Mouse (Mus musculus) left cerebral cortex, adult 8-10 months (tissue): Measurements from ENCODE around the gene C1qtnf12. TPM values are rescaled to one million over a fixed set of nuclear protein-coding genes. Genes with fewer than 3 reads are reported as not detected.

Source experiments
- DNase-seq, 2 experiments: peaks; one replicate each; pipeline ENCODE4 v3.0.0; 2022; ENCODE audit warnings: low spot score in 2 of 2
- total RNA-seq, 4 experiments: library from RNA; stranded (reverse); gene quantifications; 2 replicates each; pipeline ENCODE4 v1.2.4; 2022

Gene C1qtnf12
- 10 to 100 TPM; 16.0 to 26.1 (median 23.8) TPM for total RNA-seq

DNA sequence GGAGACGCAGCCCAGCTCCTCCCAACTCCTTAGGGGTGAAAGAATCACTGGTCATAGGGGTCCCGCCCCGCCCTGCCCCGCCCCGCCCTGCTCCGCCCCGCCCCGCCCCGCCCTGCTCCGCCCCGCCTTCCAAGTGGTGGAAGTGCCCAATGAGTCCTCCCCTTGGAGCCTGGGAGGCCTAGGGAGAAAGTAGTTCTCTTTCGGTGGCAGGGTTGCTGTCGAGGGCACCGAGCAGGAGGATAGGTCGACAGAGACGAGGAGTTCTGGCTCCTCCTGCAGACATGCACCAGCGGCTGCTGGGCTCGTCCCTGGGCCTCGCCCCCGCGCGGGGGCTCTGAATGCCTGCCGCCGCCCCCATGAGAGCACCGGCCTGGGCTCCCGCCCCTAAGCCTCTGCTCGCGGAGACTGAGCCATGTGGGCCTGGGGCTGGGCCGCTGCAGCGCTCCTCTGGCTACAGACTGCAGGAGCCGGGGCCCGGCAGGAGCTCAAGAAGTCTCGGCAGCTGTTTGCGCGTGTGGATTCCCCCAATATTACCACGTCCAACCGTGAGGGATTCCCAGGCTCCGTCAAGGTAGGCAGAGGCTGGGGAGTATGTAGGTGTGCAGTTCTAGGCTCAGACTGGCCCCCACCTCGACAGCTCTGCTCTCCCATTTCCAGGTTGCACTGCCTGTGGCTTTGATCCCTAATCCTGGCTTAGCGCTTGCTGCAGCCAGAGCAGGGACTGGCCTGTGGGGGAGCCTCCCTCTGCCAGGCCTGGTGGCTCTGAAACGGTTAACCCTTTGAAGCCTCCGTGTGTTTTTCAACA, at the start of gene C1qtnf12:
Gene C1qtnf12, plus strand, starts transcription at position 152 of the 805 bp plus-strand sequence.
- no peak for DNase-seq

DNA sequence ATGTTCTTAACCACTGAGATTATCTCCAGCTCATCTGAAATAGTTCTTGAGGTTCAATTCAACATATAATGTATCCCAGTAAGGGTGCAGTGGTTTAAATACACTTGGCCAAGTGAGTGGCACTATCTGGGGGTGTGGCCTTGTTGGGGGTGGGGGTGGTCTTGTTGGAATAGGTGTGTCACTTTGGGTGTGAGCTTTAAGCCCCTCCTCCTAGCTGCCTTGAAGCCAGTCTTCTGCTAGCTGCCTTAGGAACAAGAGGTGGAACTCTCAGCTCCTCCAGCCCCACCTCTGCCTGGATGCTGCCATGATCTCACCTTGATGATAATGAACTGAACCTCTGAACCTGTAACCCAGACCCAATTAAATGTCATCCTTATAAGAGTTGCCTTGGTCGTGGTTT, 30.1 kb upstream of the C1qtnf12 start:
- DNase-seq = no peak

DNA sequence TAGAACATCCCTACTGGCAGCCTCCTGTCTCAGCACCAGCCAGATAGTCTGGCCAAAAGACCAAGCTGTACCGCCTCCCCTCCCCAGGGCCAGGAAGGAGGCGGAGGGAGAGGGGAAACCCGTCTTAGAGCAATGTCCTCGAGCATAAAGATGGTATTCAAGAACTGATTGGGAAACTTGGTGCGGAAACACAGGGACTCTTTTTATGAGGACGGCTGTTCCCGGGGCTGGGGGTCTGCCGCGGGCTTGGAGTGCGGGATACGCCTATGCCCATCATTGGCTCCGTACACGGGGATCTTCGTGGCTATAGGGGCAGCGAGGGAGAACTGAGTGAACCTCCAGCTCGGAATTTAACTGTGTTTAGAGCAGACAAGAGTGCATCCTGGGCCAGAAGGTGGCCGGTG, 19.1 kb upstream of the C1qtnf12 start:
- peak; percentile 27 to 43 for DNase-seq

- peak; percentile 91 to 98 for DNase-seq
These were observed 18.4 kb upstream of the C1qtnf12 start, which contains the start of gene Ube2j2 for GRCm38 (mm10) chr4:155943534-155944249. Gene Ube2j2, plus strand, starts transcription at chr4:155943831.

DNA sequence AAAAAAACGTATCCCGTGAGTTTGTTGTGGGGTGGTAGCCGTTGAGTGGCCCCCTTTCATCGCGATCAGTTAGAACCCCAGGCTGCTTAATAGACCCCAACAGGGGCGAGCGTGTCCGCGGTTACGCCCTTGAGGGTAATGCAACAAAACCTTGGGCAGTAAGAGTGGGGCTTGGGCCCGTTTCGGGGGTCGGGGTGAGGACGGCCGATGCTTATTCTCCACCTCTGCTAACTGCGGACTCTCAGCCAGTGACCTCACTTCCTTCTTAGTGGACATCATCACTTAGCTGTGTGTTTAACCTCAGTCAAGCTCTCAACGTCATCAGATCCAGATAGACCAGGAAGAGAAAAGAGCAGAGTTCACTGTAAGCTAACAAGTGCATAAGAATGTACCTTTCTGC, 17.8 kb upstream of the C1qtnf12 start:
- DNase-seq = no peak

DNA sequence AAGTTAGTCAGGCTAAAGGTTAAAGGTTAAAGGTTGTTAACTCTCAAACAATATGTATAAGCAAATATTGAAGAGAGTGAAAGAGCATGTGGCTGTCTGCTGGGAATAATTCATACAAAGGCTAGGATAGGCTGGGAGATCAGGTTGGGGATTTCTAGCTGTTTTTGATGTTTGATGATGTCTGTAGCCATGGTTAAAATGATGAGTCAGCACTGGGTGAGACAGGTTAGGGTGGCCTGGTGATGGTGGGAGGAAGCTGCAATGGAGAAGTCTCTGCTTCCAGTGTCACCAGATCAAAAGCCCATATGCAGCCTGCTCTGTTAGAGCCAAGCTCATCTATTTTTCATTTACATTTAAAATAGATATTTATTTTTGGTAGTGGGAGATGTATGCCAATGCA, 15.0 kb upstream of the C1qtnf12 start:
- no peak for DNase-seq

GRCm38 (mm10) chr4:155955491-155955890, 6.6 kb upstream of the C1qtnf12 start:
- DNase-seq = no peak

DNA sequence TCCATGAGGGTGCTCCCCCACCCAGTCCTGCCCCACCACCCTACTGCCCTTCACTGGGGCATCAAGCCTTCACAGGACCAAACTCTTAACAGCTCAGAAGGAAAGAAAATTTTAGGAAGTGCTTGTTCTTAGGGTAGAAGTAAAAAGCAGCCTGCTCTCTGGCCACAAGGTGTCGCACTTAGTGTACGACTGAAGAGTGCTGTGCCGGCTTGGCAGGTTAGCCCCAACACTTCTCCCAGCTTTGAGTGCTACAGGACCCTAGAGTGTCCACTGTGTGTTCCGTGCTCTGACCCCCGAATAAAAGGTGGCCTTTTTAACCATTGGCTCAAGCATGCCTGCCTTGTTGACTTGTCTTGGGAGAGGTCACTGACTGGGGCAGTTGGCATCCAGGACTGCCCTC, 2.8 kb upstream of the C1qtnf12 start:
- DNase-seq = peak in 1 of 2 experiments; percentile 31

GRCm38 (mm10) chr4:155963106-155963505, 988 bp downstream of the C1qtnf12 start:
- DNase-seq = no peak

GRCm38 (mm10) chr4:155964396-155964795, 2.3 kb downstream of the C1qtnf12 start:
- DNase-seq = no peak

GRCm38 (mm10) chr4:155969043-155969653, 7.0 kb downstream of the C1qtnf12 start:
- no peak for DNase-seq

DNA sequence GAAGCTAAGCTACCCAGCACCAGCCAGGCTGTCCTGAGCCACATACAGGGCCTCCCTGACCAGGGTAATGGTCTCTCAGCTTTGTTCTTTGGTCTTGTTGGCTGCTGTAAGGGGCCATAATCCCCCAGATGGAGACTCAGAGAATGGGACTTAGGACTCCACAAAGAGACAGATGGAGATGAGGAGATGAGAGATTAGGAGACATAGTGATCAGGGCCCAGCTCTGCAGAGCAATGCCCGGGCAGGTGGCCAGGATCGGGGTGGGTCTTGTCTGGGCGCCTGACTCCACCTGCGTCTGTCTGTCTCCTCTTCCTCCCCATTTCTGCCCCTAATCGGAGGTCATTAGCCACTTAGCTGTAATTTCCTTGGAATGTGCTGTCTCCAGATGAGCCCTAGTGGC, 8.2 kb downstream of the C1qtnf12 start:
- DNase-seq = no peak

DNA sequence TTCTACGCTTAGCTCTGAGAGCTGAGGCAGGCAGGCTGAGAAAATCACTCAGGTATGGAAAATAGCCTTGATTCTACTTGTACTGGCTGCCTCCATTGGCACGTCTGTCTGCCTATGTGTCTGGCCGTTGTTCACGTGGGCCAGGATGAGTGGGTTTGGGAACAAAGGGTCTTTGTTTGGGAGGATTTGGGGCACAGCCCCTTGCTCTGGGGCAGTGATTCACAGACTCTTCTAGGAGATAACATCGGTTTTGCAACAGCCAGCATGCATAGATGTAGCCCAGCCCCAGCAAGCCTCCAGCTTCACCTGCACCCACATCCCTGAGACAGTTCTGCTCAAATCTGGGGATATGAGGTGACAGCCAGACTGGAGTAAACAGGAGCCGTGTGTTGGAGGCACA, 10.5 kb downstream of the C1qtnf12 start:
- DNase-seq = no peak

DNA sequence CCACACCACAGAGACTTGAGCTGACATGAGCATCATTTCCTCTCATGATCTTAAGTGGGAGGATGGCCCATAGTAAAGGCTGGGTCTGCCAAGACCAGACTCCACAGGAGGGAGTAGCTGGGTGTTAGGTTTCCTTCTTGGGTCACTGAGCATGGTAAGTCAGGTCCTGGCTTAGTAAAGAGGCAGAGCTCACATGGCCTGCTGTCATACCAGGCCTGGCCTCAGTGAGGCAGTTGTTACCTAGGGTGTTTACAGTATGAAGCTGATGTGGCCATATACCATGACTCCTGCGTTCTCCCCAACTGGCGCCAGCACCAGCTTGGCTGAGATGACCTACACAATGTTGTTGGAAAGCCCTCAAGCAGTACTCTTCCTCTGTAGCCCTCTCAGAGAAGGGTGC, 11.1 kb downstream of the C1qtnf12 start:
- no peak for DNase-seq

DNA sequence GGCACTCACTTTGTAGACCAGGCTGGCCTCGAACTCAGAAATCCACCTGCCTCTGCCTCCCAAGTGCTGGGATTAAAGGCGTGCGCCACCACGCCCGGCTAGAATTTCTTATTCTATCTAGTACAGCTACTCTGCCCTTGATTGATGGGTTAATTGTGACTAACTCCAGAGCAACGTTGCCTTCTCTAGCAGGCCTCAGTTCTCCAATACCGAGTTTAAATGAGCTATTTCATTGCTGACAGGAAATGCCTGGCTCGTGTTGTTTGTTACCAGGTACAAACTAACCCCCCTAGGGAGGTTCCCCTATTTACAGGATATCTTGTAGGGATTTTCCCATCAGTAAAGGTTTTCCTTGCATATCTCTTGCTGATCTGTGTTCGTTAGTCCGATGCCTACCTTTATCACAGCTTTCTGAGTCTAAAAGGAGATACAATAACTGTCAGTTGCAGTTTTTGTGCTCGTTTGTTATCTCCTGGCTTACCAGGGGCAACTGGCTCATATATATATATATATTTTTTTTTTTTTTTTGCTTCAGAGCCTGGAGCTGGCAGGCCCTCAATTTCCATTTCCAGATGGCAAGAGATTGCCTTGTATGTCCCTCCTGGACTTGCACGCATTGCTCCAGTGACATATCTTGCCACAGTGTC, 19.4 kb downstream of the C1qtnf12 start:
- no peak for DNase-seq

DNA sequence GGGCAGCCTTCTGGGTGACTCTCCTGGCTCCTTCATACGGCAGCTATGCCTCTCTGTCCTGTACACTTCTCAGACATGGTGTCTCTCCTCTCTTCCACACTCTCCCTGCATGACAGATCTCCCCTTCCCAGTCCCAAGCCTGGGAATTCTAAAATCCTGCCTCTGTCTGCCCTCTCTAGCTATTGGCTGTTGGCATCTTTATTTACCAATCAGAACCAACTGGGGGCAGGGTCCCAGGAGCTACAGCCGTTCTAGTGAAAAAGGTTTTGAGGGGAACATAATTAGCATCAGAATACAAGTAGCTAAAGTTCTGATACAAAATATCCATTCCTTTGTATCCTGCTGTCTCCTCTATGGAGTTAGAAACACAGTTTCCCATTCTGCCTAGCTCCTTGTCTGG, 21.7 kb downstream of the C1qtnf12 start:
- no peak for DNase-seq

GRCm38 (mm10) chr4:155991211-155991907, 29.2 kb downstream of the C1qtnf12 start:
- DNase-seq = peak in 1 of 2 experiments; percentile 53

- peak in 1 of 2 experiments; percentile 36 for DNase-seq
These were observed 29.8 kb downstream of the C1qtnf12 start for GRCm38 (mm10) chr4:155991908-155992230.

DNA sequence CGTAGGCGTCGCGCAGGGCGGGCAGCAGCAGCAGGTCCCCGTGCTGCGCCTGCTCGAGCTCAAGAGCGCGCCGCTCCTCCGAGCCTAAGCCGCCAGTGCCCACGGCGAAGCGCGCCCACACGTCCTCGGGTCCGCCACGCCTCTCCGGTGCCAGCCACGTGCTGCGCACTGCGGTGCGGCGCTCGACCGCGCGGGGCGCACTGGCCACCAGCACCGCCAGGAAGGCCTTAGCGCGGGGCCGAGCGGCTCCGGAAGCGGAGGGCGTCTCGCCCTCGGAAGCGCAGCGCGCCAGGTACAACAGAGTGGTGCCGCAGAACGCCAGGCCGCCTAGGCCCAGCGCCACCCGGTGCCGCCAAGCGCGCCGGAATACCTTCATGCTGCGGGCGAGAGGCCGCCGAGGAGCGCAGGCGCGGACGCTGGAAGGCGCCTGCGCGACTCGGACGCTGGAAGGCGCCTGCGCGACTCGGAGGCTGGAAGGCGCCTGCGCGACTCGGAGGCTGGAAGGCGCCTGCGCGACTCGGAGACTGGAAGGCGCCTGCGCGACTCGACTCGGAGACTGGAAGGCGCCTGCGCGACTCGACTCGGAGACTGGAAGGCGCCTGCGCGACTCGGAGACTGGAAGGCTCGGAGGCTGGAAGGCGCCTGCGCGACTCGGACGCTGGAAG, 30.3 kb downstream of the C1qtnf12 start, which contains the start of the genes B3galt6 and Sdf4:
Gene B3galt6, minus strand, starts transcription at position 409 of the 665 bp plus-strand sequence.
Gene Sdf4, plus strand, starts transcription at position 632 of the 665 bp plus-strand sequence.
- peak; percentile 85 for DNase-seq

GRCm38 (mm10) chr4:155992906-155993547, 30.9 kb downstream of the C1qtnf12 start:
- DNase-seq = peak; percentile 94 to 98
